Mouse (Mus musculus) CD4-positive, CD25-positive, alpha-beta regulatory T cell, adult 9 weeks (primary cell): Measurements from ENCODE around the gene Dip2b. TPM values are rescaled to one million over a fixed set of nuclear protein-coding genes. Genes with fewer than 3 reads are reported as not detected.

Source experiments
- polyA plus RNA-seq: library from polyadenylated mRNA; unstranded; fragments of 100-300 nt; shearing (Covaris generic); gene quantifications from one replicate; pipeline ENCODE4 v1.2.1, GENCODE M21; 2017

Gene Dip2b
- 12.1 TPM for polyA plus RNA-seq

GRCm38 (mm10) chr15:100038470-100038971, at the start of gene Dip2b:
TSS of gene Dip2b (plus strand) at chr15:100038664.

GRCm38 (mm10) chr15:100227663-100228534, 189.4 kb downstream of the Dip2b start, which contains the start of gene Atf1:
TSS of gene Atf1 (plus strand) at chr15:100227819.

Other genes starting within 250 kb of the Dip2b start
- gene Lima1, start 163.2 kb upstream of the Dip2b start, polyA plus RNA-seq: 4.9 TPM
- not detected for gene Fam186a, start 71.6 kb upstream of the Dip2b start, polyA plus RNA-seq
- 80.0 TPM for gene Larp4, start 68.6 kb upstream of the Dip2b start, polyA plus RNA-seq
- gene Atf1, start 189.2 kb downstream of the Dip2b start, polyA plus RNA-seq: 26.9 TPM
- not detected for gene Tmprss12, start 242.2 kb downstream of the Dip2b start, polyA plus RNA-seq